Mouse (Mus musculus) testis, adult 2 months (tissue): ENCODE data around the gene Ulk4.

Source experiments
- CTCF ChIP-seq: fragments of 200-500 bp; IDR thresholded peaks from 2 replicates; pipeline ENCODE4 v1.5.1; 2012; ENCODE audit warnings: low read depth, mild to moderate bottlenecking, inconsistent platforms, low read length, moderate library complexity; ENCODE audit not compliant: control insufficient read depth, insufficient read depth, insufficient replicate concordance
- POLR2A ChIP-seq: fragments of 200-500 bp; IDR thresholded peaks from 2 replicates; pipeline ENCODE4 v1.6.1; 2012; ENCODE audit warnings: low read depth, mild to moderate bottlenecking, inconsistent platforms, low read length, moderate library complexity; ENCODE audit not compliant: control insufficient read depth

GRCm38 (mm10) chr9:121029786-121030185 is 247.2 kb downstream of the Ulk4 start:
- TF ChIP-seq CTCF (no peak), POLR2A (no peak)
